12 mouse cellular contexts compared by ENCODE assay signal in the genomic region with DNA sequence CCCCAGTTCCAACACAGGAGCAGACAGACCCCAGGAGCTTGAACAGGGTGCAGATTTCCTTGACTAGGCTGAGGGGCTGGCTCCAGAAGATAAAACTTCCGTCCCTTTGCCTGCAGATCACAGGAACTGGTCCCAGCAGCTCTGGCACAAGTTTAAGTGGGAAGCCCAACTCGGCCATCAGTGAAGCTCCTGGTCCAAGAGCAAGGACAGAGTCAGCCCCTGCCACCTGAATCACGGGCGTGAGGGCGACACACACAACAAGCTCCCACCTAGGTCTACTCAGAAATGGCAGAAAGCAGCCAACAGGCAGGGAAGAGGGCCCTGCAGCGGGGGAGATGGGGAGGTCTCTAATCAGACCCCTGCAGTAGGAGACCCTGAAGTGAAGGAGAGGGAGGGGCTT. TPM values are rescaled to one million over a fixed set of nuclear protein-coding genes. Genes with fewer than 3 reads are reported as not detected.
DNase-seq lines count a peak whose midpoint lies in the region; ATAC-seq and TF ChIP-seq lines count a peak whose summit lies in the region.
"Had no signal": no experiment of that assay in that cellular context is flagged by ENCODE, and none has a peak within 500 bp of the region (broad histone marks: within the 10 kb centered on the region; RNA-seq: fewer than 3 reads in every experiment).

No protein-coding gene starts in this region.

- H3K27me3 ChIP-seq in liver, embryonic 15.5 days, result no peaks in the 10 kb centered on the region
- no peaks in the 10 kb centered on the region for H3K27me3 ChIP-seq in forebrain, embryonic 15.5 days

- TF ChIP-seq CTCF in layer of hippocampus, adult 2 months (conservative IDR thresholded peaks at IDR 0.05), result no peak

- H3K9me3 ChIP-seq in liver, embryonic 15.5 days (replicated peaks), result no peaks in the 10 kb centered on the region
- no peaks in the 10 kb centered on the region for H3K9me3 ChIP-seq in forebrain, embryonic 15.5 days
- H3K9me3 ChIP-seq: forebrain, embryonic 13.5 days had no signal

- ATAC-seq in liver, embryonic 15.5 days (ENCODE audit: insufficient read depth), result no peak
- no peak for ATAC-seq in forebrain, embryonic 15.5 days (replicated peaks)
- ATAC-seq: forebrain, embryonic 13.5 days had no signal

- H3K9ac ChIP-seq in liver, embryonic 15.5 days, result no peak overlapping the region
- no peak overlapping the region for H3K9ac ChIP-seq in forebrain, embryonic 15.5 days (replicated peaks)

- no peaks in the 10 kb centered on the region for H3K36me3 ChIP-seq in liver, embryonic 15.5 days (replicated peaks)
- no peaks in the 10 kb centered on the region for H3K36me3 ChIP-seq in forebrain, embryonic 15.5 days

- H3K4me2 ChIP-seq in liver, embryonic 15.5 days, result peak overlapping the region; percentile 96
- no peak overlapping the region for H3K4me2 ChIP-seq in forebrain, embryonic 15.5 days (replicated peaks)

- H3K4me1 ChIP-seq in brown adipose tissue, adult 24 weeks (ENCODE audit: control insufficient read depth, insufficient read depth, insufficient read length, low read length), result peaks cover 28% of the 10 kb centered on the region
- H3K4me1 ChIP-seq in liver, embryonic 15.5 days (replicated peaks), result peaks cover 96% of the 10 kb centered on the region
- H3K4me1 ChIP-seq in forebrain, embryonic 15.5 days, result peaks cover 18% of the 10 kb centered on the region

- H3K27ac ChIP-seq in layer of hippocampus, adult 2 months, result peak overlapping the region; percentile 97
- peak overlapping the region; percentile 64 for H3K27ac ChIP-seq in brown adipose tissue, adult 24 weeks (replicated peaks; ENCODE audit: low read depth, low read length)
- H3K27ac ChIP-seq in liver, embryonic 15.5 days (replicated peaks), result peak overlapping the region; percentile 92
- no peak overlapping the region for H3K27ac ChIP-seq in forebrain, embryonic 15.5 days (replicated peaks)
- H3K27ac ChIP-seq: forebrain, embryonic 13.5 days had no signal

- peak overlapping the region; percentile 76 for H3K4me3 ChIP-seq in layer of hippocampus, adult 2 months
- H3K4me3 ChIP-seq in brown adipose tissue, adult 24 weeks (ENCODE audit: insufficient read depth, low read depth, low read length), result peak overlapping the region; percentile 74
- 0 out of 2 replicates have a peak overlapping the region, but pooled peaks have one; percentile 0 for H3K4me3 ChIP-seq in liver, embryonic 15.5 days (replicated peaks)
- no peak overlapping the region for H3K4me3 ChIP-seq in forebrain, embryonic 15.5 days
- H3K4me3 ChIP-seq: forebrain, embryonic 13.5 days had no signal

- 74% methylated on average over 6 of the region's 6 CpGs for WGBS in liver, embryonic 15.5 days (ENCODE audit: insufficient replicate concordance)
- WGBS in forebrain, embryonic 15.5 days, result 92% methylated on average over 6 of the region's 6 CpGs

- peak; percentile 94 for DNase-seq in heart, adult 11 months
- DNase-seq in heart, adult 8-10 months (ENCODE audit: low spot score), result no peak
- no peak for DNase-seq in layer of hippocampus, adult 2 months (ENCODE audit: low spot score in 2 of 2)
- no peak for DNase-seq in layer of hippocampus, postnatal 25 days (ENCODE audit: extremely low spot score in 1 of 2, low spot score in 1 of 2)
- DNase-seq in retina, postnatal 1 day, result no peak
- DNase-seq: adrenal gland, postnatal 36 days; cerebellum, postnatal 25 days had no signal

RNA-seq across cellular contexts. Expression of a gene that starts 7.2 kb away (rescaled TPM):
- total RNA-seq in heart, adult 8-10 months (2022), result 10 to 100 TPM; 43.1 to 55.6 (median 47.0) TPM
- total RNA-seq in layer of hippocampus, adult 2 months (2021), result 10 to 100 TPM; 11.5 to 12.8 TPM
- 10 to 100 TPM; 12.7 to 13.1 TPM for total RNA-seq in layer of hippocampus, postnatal 25 days (2021)
- 18.1 and 19.7 TPM in 2 replicates for polyA plus RNA-seq in brown adipose tissue, adult 24 weeks (2012; ENCODE audit: insufficient read depth, insufficient read length, missing spikeins)
- polyA plus RNA-seq in liver, embryonic 15.5 days (2015; fragmentation: Nextera tagmentation; extraction: Ambion mirVana), result 25.0 and 26.4 TPM in 2 replicates
- 1.3 and 1.5 TPM in 2 replicates for polyA plus RNA-seq in forebrain, embryonic 15.5 days (2015; fragmentation: Nextera tagmentation; extraction: Ambion mirVana)

RNA-seq across cellular contexts. Expression of a gene that starts 17.9 kb away (rescaled TPM):
- total RNA-seq in heart, adult 8-10 months (2022), result not detected
- total RNA-seq in layer of hippocampus, adult 2 months (2021), result not detected
- not detected for total RNA-seq in layer of hippocampus, postnatal 25 days (2021)
- polyA plus RNA-seq in brown adipose tissue, adult 24 weeks (2012; ENCODE audit: insufficient read depth, insufficient read length, missing spikeins), result not detected in 2 replicates
- not detected in 2 replicates for polyA plus RNA-seq in liver, embryonic 15.5 days (2015; fragmentation: Nextera tagmentation; extraction: Ambion mirVana)
- polyA plus RNA-seq in forebrain, embryonic 15.5 days (2015; fragmentation: Nextera tagmentation; extraction: Ambion mirVana), result not detected in 2 replicates
- total RNA-seq: adrenal gland, postnatal 36 days; megakaryocyte-erythroid progenitor cell, adult 5-6 weeks had no signal
- polyA plus RNA-seq: forebrain, embryonic 13.5 days had no signal

RNA-seq across cellular contexts. Expression of a gene that starts 19.1 kb away (rescaled TPM):
- total RNA-seq in heart, adult 8-10 months (2022), result 100 to 1,000 TPM in 3 of 4 experiments, 10 to 100 TPM in 1; 96.9 to 114 (median 106) TPM
- total RNA-seq in layer of hippocampus, adult 2 months (2021), result 10 to 100 TPM; 74.3 to 76.8 TPM
- 10 to 100 TPM; 66.7 to 67.9 TPM for total RNA-seq in layer of hippocampus, postnatal 25 days (2021)
- 250 and 278 TPM in 2 replicates for polyA plus RNA-seq in brown adipose tissue, adult 24 weeks (2012; ENCODE audit: insufficient read depth, insufficient read length, missing spikeins)
- polyA plus RNA-seq in liver, embryonic 15.5 days (2015; fragmentation: Nextera tagmentation; extraction: Ambion mirVana), result 44.3 and 49.3 TPM in 2 replicates
- 104 and 113 TPM in 2 replicates for polyA plus RNA-seq in forebrain, embryonic 15.5 days (2015; fragmentation: Nextera tagmentation; extraction: Ambion mirVana)

RNA-seq across cellular contexts. Expression of a gene that starts 34.7 kb away (rescaled TPM):
- 1 to 10 TPM in 1 of 4 experiments, under 1 TPM in 3; 0.49 to 1.2 (median 0.72) TPM for total RNA-seq in heart, adult 8-10 months (2022)
- total RNA-seq in layer of hippocampus, adult 2 months (2021), result under 1 TPM in 1 of 2 experiments, not detected in 1; 0.18 TPM
- under 1 TPM; 0.25 to 0.33 TPM for total RNA-seq in layer of hippocampus, postnatal 25 days (2021)
- 1.3 TPM in 1 of 2 replicates, not detected in the other for polyA plus RNA-seq in brown adipose tissue, adult 24 weeks (2012; ENCODE audit: insufficient read depth, insufficient read length, missing spikeins)
- 1.9 and 2.4 TPM in 2 replicates for polyA plus RNA-seq in liver, embryonic 15.5 days (2015; fragmentation: Nextera tagmentation; extraction: Ambion mirVana)
- polyA plus RNA-seq in forebrain, embryonic 15.5 days (2015; fragmentation: Nextera tagmentation; extraction: Ambion mirVana), result 0.13 and 0.20 TPM in 2 replicates
- total RNA-seq: megakaryocyte-erythroid progenitor cell, adult 5-6 weeks had no signal

RNA-seq across cellular contexts. Expression of a gene that starts 44.9 kb away (rescaled TPM):
- total RNA-seq in heart, adult 8-10 months (2022), result 1 to 10 TPM; 2.1 to 4.2 (median 2.9) TPM
- total RNA-seq in layer of hippocampus, adult 2 months (2021), result 100 to 1,000 TPM; 162 to 171 TPM
- total RNA-seq in layer of hippocampus, postnatal 25 days (2021), result 100 to 1,000 TPM; 207 to 215 TPM
- polyA plus RNA-seq in brown adipose tissue, adult 24 weeks (2012; ENCODE audit: insufficient read depth, insufficient read length, missing spikeins), result 14.9 and 20.4 TPM in 2 replicates
- polyA plus RNA-seq in liver, embryonic 15.5 days (2015; fragmentation: Nextera tagmentation; extraction: Ambion mirVana), result 4.3 and 5.2 TPM in 2 replicates
- 37.0 and 38.7 TPM in 2 replicates for polyA plus RNA-seq in forebrain, embryonic 15.5 days (2015; fragmentation: Nextera tagmentation; extraction: Ambion mirVana)
